22 mouse cellular contexts compared by ENCODE assay signal in the genomic region with DNA sequence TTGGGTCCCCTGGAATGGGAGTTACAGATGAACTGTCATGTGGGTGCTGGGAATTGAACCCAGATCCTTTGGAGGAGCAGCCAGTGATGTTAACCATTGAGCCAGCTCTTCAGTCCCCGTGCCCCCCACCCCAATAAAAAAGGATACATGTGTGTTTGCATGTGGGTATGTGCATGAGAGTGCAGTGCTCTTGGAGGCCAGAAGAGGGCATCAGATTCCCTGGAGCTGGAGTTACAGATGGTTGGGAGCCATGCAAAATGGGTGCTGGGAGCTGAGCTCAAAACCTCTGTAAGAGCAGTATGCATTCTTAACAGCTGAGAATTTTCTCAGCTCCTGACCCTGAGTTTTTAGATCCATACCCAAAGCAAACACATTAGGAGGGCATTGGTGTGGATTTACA. TPM values are rescaled to one million over a fixed set of nuclear protein-coding genes. Genes with fewer than 3 reads are reported as not detected.
"Had no signal": no experiment of that assay in that cellular context is flagged by ENCODE, and none has a peak within 500 bp of the region (broad histone marks: within the 10 kb centered on the region; RNA-seq: fewer than 3 reads in every experiment).

No protein-coding gene starts in this region.

- H3K9ac ChIP-seq: limb, embryonic 13.5 days; midbrain, embryonic 13.5 days; neural tube, embryonic 12.5 days; stomach, embryonic 15.5 days had no signal

- ATAC-seq: hindbrain, postnatal 0 days; midbrain, embryonic 13.5 days had no signal

- H3K4me3 ChIP-seq: limb, embryonic 13.5 days; midbrain, embryonic 13.5 days; neural tube, embryonic 12.5 days; stomach, embryonic 15.5 days had no signal

- H3K9me3 ChIP-seq: midbrain, embryonic 13.5 days; neural tube, embryonic 12.5 days; stomach, embryonic 15.5 days had no signal

- DNase-seq: kidney, adult 8-10 months; kidney, postnatal 36 days; left cerebral cortex, postnatal 4 days; lung, adult 18-20 months; retina, postnatal 1 day; thymus, adult 18-20 months; thymus, postnatal 14 days had no signal

- H3K36me3 ChIP-seq: limb, embryonic 13.5 days; midbrain, embryonic 13.5 days; neural tube, embryonic 12.5 days; stomach, embryonic 15.5 days had no signal

- H3K4me1 ChIP-seq: neural tube, embryonic 12.5 days; stomach, embryonic 15.5 days had no signal

- H3K4me2 ChIP-seq: limb, embryonic 13.5 days; midbrain, embryonic 13.5 days; neural tube, embryonic 12.5 days; stomach, embryonic 15.5 days had no signal

- H3K27ac ChIP-seq: hindbrain, postnatal 0 days; limb, embryonic 13.5 days; midbrain, embryonic 13.5 days; neural tube, embryonic 12.5 days; stomach, embryonic 15.5 days had no signal

- H3K27me3 ChIP-seq: neural tube, embryonic 12.5 days; stomach, embryonic 15.5 days had no signal

RNA-seq across cellular contexts. Expression of gene Sfta2, which starts 14.1 kb away (rescaled TPM):
- total RNA-seq: hindbrain, postnatal 0 days; layer of hippocampus, adult 18-20 months; layer of hippocampus, postnatal 14 days; left cerebral cortex, adult 18-20 months; left cerebral cortex, postnatal 10 days; left cerebral cortex, postnatal 4 days; liver, adult 2 months; monocyte, adult 5-6 weeks; neutrophil, adult 5-6 weeks had no signal
- polyA plus RNA-seq: hindbrain, postnatal 0 days; limb, embryonic 13.5 days; liver, adult 2 months; midbrain, embryonic 13.5 days; neural tube, embryonic 12.5 days; spleen, adult 2 months had no signal

RNA-seq across cellular contexts. Expression of gene 2300002M23Rik, which starts 20.0 kb away (rescaled TPM):
- total RNA-seq: hindbrain, postnatal 0 days; layer of hippocampus, adult 18-20 months; layer of hippocampus, postnatal 14 days; left cerebral cortex, adult 18-20 months; left cerebral cortex, postnatal 10 days; left cerebral cortex, postnatal 4 days; liver, adult 2 months; monocyte, adult 5-6 weeks; neutrophil, adult 5-6 weeks had no signal
- polyA plus RNA-seq: intestine, embryonic 14.5 days; kidney, embryonic 16.5 days; limb, embryonic 13.5 days; liver, adult 2 months; midbrain, embryonic 13.5 days; neural tube, embryonic 12.5 days; spleen, adult 2 months had no signal

RNA-seq across cellular contexts. Expression of gene Cdsn, which starts 35.4 kb away (rescaled TPM):
- total RNA-seq: hindbrain, postnatal 0 days; liver, adult 2 months; monocyte, adult 5-6 weeks; neutrophil, adult 5-6 weeks had no signal
- polyA plus RNA-seq: liver, adult 2 months; neural tube, embryonic 12.5 days had no signal

RNA-seq across cellular contexts. Expression of gene Gm9573, which starts 39.1 kb away (rescaled TPM):
- total RNA-seq: hindbrain, postnatal 0 days; layer of hippocampus, adult 18-20 months; layer of hippocampus, postnatal 14 days; left cerebral cortex, adult 18-20 months; left cerebral cortex, postnatal 10 days; left cerebral cortex, postnatal 4 days; liver, adult 2 months; monocyte, adult 5-6 weeks had no signal
- polyA plus RNA-seq: hindbrain, postnatal 0 days; intestine, embryonic 14.5 days; kidney, embryonic 16.5 days; limb, embryonic 13.5 days; liver, adult 2 months; midbrain, embryonic 13.5 days; neural tube, embryonic 12.5 days; spleen, adult 2 months had no signal

RNA-seq across cellular contexts. Expression of gene Psors1c2, which starts 54.3 kb away (rescaled TPM):
- total RNA-seq: hindbrain, postnatal 0 days; liver, adult 2 months; monocyte, adult 5-6 weeks; neutrophil, adult 5-6 weeks had no signal
- polyA plus RNA-seq: liver, adult 2 months had no signal
